In genomic region chr3:98990801-98991200, GRCm38 (mm10) we compare ENCODE assay signal across 8 mouse cellular contexts.
DNase-seq lines count a peak whose midpoint lies in the region; ATAC-seq lines count a peak whose summit lies in the region.

No protein-coding gene starts in this region.

- WGBS in forebrain, embryonic 15.5 days, result 4% methylated on average over 10 of the region's 10 CpGs
- 28% methylated on average over 10 of the region's 10 CpGs for WGBS in hindbrain, embryonic 11.5 days
- WGBS in neural tube, embryonic 13.5 days, result 39% methylated on average over 10 of the region's 10 CpGs

- no peaks in the 10 kb centered on the region for H3K9me3 ChIP-seq in forebrain, embryonic 15.5 days
- H3K9me3 ChIP-seq in hindbrain, embryonic 11.5 days (ENCODE audit: control insufficient read depth, low read length), result no peaks in the 10 kb centered on the region
- no peaks in the 10 kb centered on the region for H3K9me3 ChIP-seq in neural tube, embryonic 13.5 days

- H3K4me2 ChIP-seq in forebrain, embryonic 15.5 days (replicated peaks), result peak overlapping the region; percentile 24
- H3K4me2 ChIP-seq in hindbrain, embryonic 11.5 days (replicated peaks; ENCODE audit: low read depth, low read length), result no peak overlapping the region
- H3K4me2 ChIP-seq in neural tube, embryonic 13.5 days, result no peak overlapping the region

- H3K4me1 ChIP-seq in forebrain, embryonic 15.5 days, result peaks cover 15% of the 10 kb centered on the region
- no peaks in the 10 kb centered on the region for H3K4me1 ChIP-seq in hindbrain, embryonic 11.5 days (replicated peaks; ENCODE audit: control insufficient read depth, insufficient read depth, low read length)
- no peaks in the 10 kb centered on the region for H3K4me1 ChIP-seq in neural tube, embryonic 13.5 days (replicated peaks)

- H3K36me3 ChIP-seq in forebrain, embryonic 15.5 days, result no peaks in the 10 kb centered on the region
- no peaks in the 10 kb centered on the region for H3K36me3 ChIP-seq in hindbrain, embryonic 11.5 days (ENCODE audit: control insufficient read depth, insufficient read depth, low read length)
- no peaks in the 10 kb centered on the region for H3K36me3 ChIP-seq in neural tube, embryonic 13.5 days

- no peak overlapping the region for H3K9ac ChIP-seq in forebrain, embryonic 15.5 days (replicated peaks)
- no peak overlapping the region for H3K9ac ChIP-seq in hindbrain, embryonic 11.5 days (ENCODE audit: low read depth, low read length)
- H3K9ac ChIP-seq in neural tube, embryonic 13.5 days, result no peak overlapping the region

- no peak overlapping the region for H3K4me3 ChIP-seq in forebrain, embryonic 15.5 days
- no peak overlapping the region for H3K4me3 ChIP-seq in hindbrain, embryonic 11.5 days (ENCODE audit: low read depth, low read length)
- H3K4me3 ChIP-seq in neural tube, embryonic 13.5 days, result no peak overlapping the region

- ATAC-seq in forebrain, embryonic 15.5 days (replicated peaks), result peak; percentile 99
- ATAC-seq in hindbrain, embryonic 11.5 days (ENCODE audit: low FRiP score), result peak; percentile 68; the same call in 1 of the 2 replicates
- 0 out of 2 replicates have a peak, but pooled peaks have one; percentile 56 for ATAC-seq in neural tube, embryonic 13.5 days (ENCODE audit: low read depth)
- no peak for ATAC-seq in megakaryocyte progenitor cell, adult 5-6 weeks (replicated peaks; ENCODE audit: poor library complexity)
- no peak for ATAC-seq in megakaryocyte, adult 5-6 weeks (ENCODE audit: poor library complexity, severe bottlenecking)

- H3K27me3 ChIP-seq in forebrain, embryonic 15.5 days, result no peaks in the 10 kb centered on the region
- H3K27me3 ChIP-seq in hindbrain, embryonic 11.5 days (ENCODE audit: control insufficient read depth, insufficient read depth, low read length), result no peaks in the 10 kb centered on the region
- no peaks in the 10 kb centered on the region for H3K27me3 ChIP-seq in neural tube, embryonic 13.5 days

- H3K27ac ChIP-seq in forebrain, embryonic 15.5 days (replicated peaks), result 0 out of 2 replicates have a peak overlapping the region, but pooled peaks have one; percentile 17
- no peak overlapping the region for H3K27ac ChIP-seq in hindbrain, embryonic 11.5 days (ENCODE audit: low read depth, low read length)
- H3K27ac ChIP-seq in neural tube, embryonic 13.5 days (replicated peaks), result no peak overlapping the region

- peak; percentile 13 for DNase-seq in right cerebral cortex, adult 18-20 months
- DNase-seq in right cerebral cortex, postnatal 25 days, result no peak
- DNase-seq in hindbrain, embryonic 11.5 days (ENCODE audit: low spot score), result peak; percentile 45
- peak; percentile 52 to 66 for DNase-seq in layer of hippocampus, postnatal 10 days (ENCODE audit: low spot score in 2 of 2)

Comparison
In these comparisons a context has a peak if more than half of its experiments do, and no peak if none do; other contexts are left out.
1. ATAC-seq: peak in forebrain, embryonic 15.5 days (single experiment), hindbrain, embryonic 11.5 days (single experiment) and neural tube, embryonic 13.5 days (single experiment); none in megakaryocyte progenitor cell, adult 5-6 weeks (single experiment) and megakaryocyte, adult 5-6 weeks (single experiment).